Mouse (Mus musculus): ENCODE measurements around the gene S100a11.

DNA sequence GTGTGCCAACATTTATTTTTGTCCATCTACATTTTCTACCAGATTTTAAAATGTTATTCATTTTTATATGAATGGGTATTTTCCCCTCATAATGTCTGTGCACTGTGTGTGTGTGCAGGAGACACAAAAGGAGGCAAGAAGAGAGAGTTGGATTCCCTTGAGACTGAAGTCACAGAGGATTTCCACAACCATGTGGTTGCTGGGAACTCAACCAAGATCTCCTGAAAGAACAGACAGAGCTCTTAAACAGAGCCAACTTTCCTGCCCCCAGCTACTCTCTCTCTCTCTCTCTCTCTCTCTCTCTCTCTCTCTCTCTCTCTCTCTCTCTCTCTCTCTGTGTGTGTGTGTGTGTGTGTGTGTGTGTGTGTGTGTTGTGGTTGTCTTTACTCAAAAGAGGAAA lies 21.2 kb upstream of the S100a11 start:
- TF ChIP-seq USF1 (IDR thresholded peaks at IDR 0.05; ENCODE audit: low read depth) (no peak), POLR2A (IDR thresholded peaks at IDR 0.05; ENCODE audit: insufficient read length, low read depth) (no peak), TCF12 (IDR thresholded peaks at IDR 0.05; ENCODE audit: insufficient read depth, poor library complexity, severe bottlenecking) (no peak), REST (IDR thresholded peaks at IDR 0.05; ENCODE audit: insufficient read depth, insufficient read length) (no peak), MAX (IDR thresholded peaks at IDR 0.05; ENCODE audit: low read depth) (no peak), TCF3 (IDR thresholded peaks at IDR 0.05; ENCODE audit: insufficient read length, low read depth) (no peak), POLR2AphosphoS2 (IDR thresholded peaks at IDR 0.05; ENCODE audit: insufficient read length, low read depth) (no peak), CEBPB (IDR thresholded peaks at IDR 0.05; ENCODE audit: insufficient read depth, poor library complexity, severe bottlenecking) (no peak)

All from myocyte (in vitro differentiated cells).